Comparison of ENCODE assay signal across 21 mouse cellular contexts in genomic region chr19:28516487-28516886, GRCm38 (mm10).
A peak's percentile ranks its signal among the peaks of the same experiment; 100 is the strongest.
DNase-seq lines count a peak whose midpoint lies in the region; ATAC-seq and TF ChIP-seq lines count a peak whose summit lies in the region.
"Had no signal": no experiment of that assay in that cellular context is flagged by ENCODE, and none has a peak within 500 bp of the region (broad histone marks: within the 10 kb centered on the region; RNA-seq: fewer than 3 reads in every experiment).

No protein-coding gene starts in this region.

- H3K27me3 ChIP-seq in intestine, embryonic 14.5 days (replicated peaks; ENCODE audit: control insufficient read depth, insufficient read depth, low read length): no peaks in the 10 kb centered on the region
- no peaks in the 10 kb centered on the region for H3K27me3 ChIP-seq in intestine, embryonic 16.5 days (replicated peaks; ENCODE audit: control insufficient read depth, insufficient read depth, low read length)
- no peaks in the 10 kb centered on the region for H3K27me3 ChIP-seq in C2C12 (ENCODE audit: control insufficient read depth, insufficient read depth, insufficient read length)
- H3K27me3 ChIP-seq: forebrain, embryonic 13.5 days had no signal

- peaks cover 9% of the 10 kb centered on the region; the same call in 1 of the 2 replicates for H3K4me1 ChIP-seq in intestine, embryonic 14.5 days (replicated peaks; ENCODE audit: control insufficient read depth, insufficient read depth, low read length)
- peaks cover 31% of the 10 kb centered on the region for H3K4me1 ChIP-seq in intestine, embryonic 16.5 days (ENCODE audit: control insufficient read depth, insufficient read depth, low read length)

- no peaks in the 10 kb centered on the region for H3K9me3 ChIP-seq in intestine, embryonic 14.5 days (ENCODE audit: control insufficient read depth, low read length)
- H3K9me3 ChIP-seq in intestine, embryonic 16.5 days (ENCODE audit: control insufficient read depth, low read length): no peaks in the 10 kb centered on the region
- H3K9me3 ChIP-seq: forebrain, embryonic 10.5 days; forebrain, embryonic 13.5 days had no signal

- H3K79me2 ChIP-seq in C2C12 (ENCODE audit: control insufficient read depth, insufficient read depth): no peaks in the 10 kb centered on the region

- H3K9ac ChIP-seq in intestine, embryonic 14.5 days (ENCODE audit: low read length): no peak overlapping the region
- H3K9ac ChIP-seq in intestine, embryonic 16.5 days (ENCODE audit: low read depth, low read length): no peak overlapping the region
- H3K9ac ChIP-seq: forebrain, embryonic 13.5 days; hindbrain, embryonic 14.5 days had no signal

- no peak for TF ChIP-seq POLR2A in brain, embryonic 14.5 days (IDR thresholded peaks at IDR 0.05; ENCODE audit: borderline replicate concordance, extremely low read depth, insufficient read depth, insufficient read length, poor library complexity, severe bottlenecking)

- H3K4me3 ChIP-seq in intestine, embryonic 14.5 days (ENCODE audit: low read depth, low read length): no peak overlapping the region
- no peak overlapping the region for H3K4me3 ChIP-seq in intestine, embryonic 16.5 days (ENCODE audit: low read length)
- no peak overlapping the region for H3K4me3 ChIP-seq in C2C12 (ENCODE audit: insufficient read depth, poor library complexity, severe bottlenecking)
- H3K4me3 ChIP-seq: forebrain, embryonic 10.5 days; forebrain, embryonic 13.5 days had no signal

- no peak for TF ChIP-seq CTCF in C2C12 (IDR thresholded peaks at IDR 0.05; ENCODE audit: control insufficient read depth, insufficient read depth, insufficient read length)
- no peak for TF ChIP-seq CTCF in brain, embryonic 14.5 days (IDR thresholded peaks at IDR 0.05; ENCODE audit: borderline replicate concordance, extremely low read depth, insufficient read depth, insufficient read length)

- DNase-seq in intestine, embryonic 14.5 days (ENCODE audit: low spot score): peak; percentile 16
- DNase-seq in brain, embryonic 14.5 days (ENCODE audit: low read depth): peak; percentile 37
- DNase-seq in urinary bladder, postnatal 25 days (ENCODE audit: low spot score): no peak
- no peak for DNase-seq in heart, adult 18-20 months
- DNase-seq in thymus, postnatal 36 days: no peak
- DNase-seq: adrenal gland, adult 2 months; adrenal gland, postnatal 14 days; cerebellum, adult 11-12 months; cerebellum, adult 8-10 months; cerebellum, postnatal 14 days; gastrocnemius, postnatal 10 days; gastrocnemius, postnatal 36 days had no signal

- H3K36me3 ChIP-seq in intestine, embryonic 14.5 days (ENCODE audit: control insufficient read depth, insufficient read depth, low read length): no peaks in the 10 kb centered on the region
- H3K36me3 ChIP-seq in intestine, embryonic 16.5 days (ENCODE audit: control insufficient read depth, insufficient read depth, low read length): no peaks in the 10 kb centered on the region
- H3K36me3 ChIP-seq in C2C12 (ENCODE audit: control insufficient read depth, insufficient read depth): no peaks in the 10 kb centered on the region
- H3K36me3 ChIP-seq: forebrain, embryonic 10.5 days had no signal

- no peaks in the 10 kb centered on the region for H3K79me3 ChIP-seq in C2C12 (ENCODE audit: low read depth)

- no peak for ATAC-seq in intestine, embryonic 14.5 days (replicated peaks; ENCODE audit: low FRiP score, low TSS enrichment, low read depth)
- no peak for ATAC-seq in intestine, embryonic 16.5 days
- ATAC-seq: forebrain, embryonic 13.5 days; forebrain, embryonic 16.5 days; hindbrain, postnatal 0 days; inflammation-experienced regulatory T-cells, adult 6 months had no signal

- 77% methylated on average over 6 of the region's 6 CpGs for WGBS in intestine, embryonic 14.5 days
- 80% methylated on average over 6 of the region's 6 CpGs for WGBS in intestine, embryonic 16.5 days

- H3K4me2 ChIP-seq in intestine, embryonic 14.5 days (ENCODE audit: low read length): no peak overlapping the region
- no peak overlapping the region for H3K4me2 ChIP-seq in intestine, embryonic 16.5 days (ENCODE audit: low read depth, low read length)
- H3K4me2 ChIP-seq: forebrain, embryonic 13.5 days; heart, embryonic 11.5 days; hindbrain, embryonic 14.5 days had no signal

- no peak overlapping the region for H3ac ChIP-seq in C2C12 (ENCODE audit: control insufficient read depth, insufficient read length, low read depth)

- no peak overlapping the region for H3K27ac ChIP-seq in intestine, embryonic 14.5 days (ENCODE audit: low read depth)
- no peak overlapping the region for H3K27ac ChIP-seq in intestine, embryonic 16.5 days (ENCODE audit: low read length)
- H3K27ac ChIP-seq: forebrain, embryonic 10.5 days; forebrain, embryonic 13.5 days; hindbrain, embryonic 14.5 days; hindbrain, postnatal 0 days had no signal

TF ChIP-seq in C2C12, 6 proteins besides CTCF, POLR2A, EP300 and RAD21:
- peak; percentile 88 for TF ChIP-seq CEBPB (IDR thresholded peaks at IDR 0.05; ENCODE audit: low read depth)
- peak; percentile 5 for TF ChIP-seq MYOD1 (IDR thresholded peaks at IDR 0.05; ENCODE audit: control insufficient read depth, insufficient read length, low read depth)
- no peak for TF ChIP-seq MYOG (IDR thresholded peaks at IDR 0.05; ENCODE audit: control insufficient read depth, extremely low read depth, insufficient read length)

Comparison
In these comparisons a context has a peak if more than half of its experiments do, and no peak if none do; other contexts are left out.
1. DNase-seq: peak in intestine, embryonic 14.5 days (single experiment) and brain, embryonic 14.5 days (single experiment); none in urinary bladder, postnatal 25 days (single experiment), heart, adult 18-20 months (0 of 2) and thymus, postnatal 36 days (0 of 2).